Comparison of ENCODE assay signal across 24 mouse cellular contexts in the genomic region with DNA sequence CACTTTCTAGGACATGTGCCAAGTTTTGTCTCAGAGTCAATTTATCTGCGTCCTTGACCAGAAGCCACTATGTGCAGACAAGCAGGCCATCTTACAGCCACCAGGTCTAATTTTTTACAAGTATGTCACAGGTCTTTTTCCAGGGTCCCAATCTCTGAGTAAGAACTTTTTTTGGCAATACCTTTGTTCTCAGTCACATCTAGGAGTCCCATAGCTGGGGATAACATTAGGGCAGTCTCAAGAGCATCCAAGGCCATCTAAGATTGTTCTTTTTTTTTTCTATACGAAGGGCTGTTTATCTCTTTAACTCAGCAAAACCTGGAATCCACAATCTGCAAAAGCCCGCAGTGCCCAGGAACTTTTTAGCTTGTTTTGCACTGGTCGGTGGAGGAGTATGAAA. TPM values are rescaled to one million over a fixed set of nuclear protein-coding genes. Genes with fewer than 3 reads are reported as not detected.
DNase-seq lines count a peak whose midpoint lies in the region; ATAC-seq and TF ChIP-seq lines count a peak whose summit lies in the region.
"Not testable (repeated sequence)": the region's sequence is repeated elsewhere in the genome, so short reads cannot be mapped to it uniquely, and the experiment has no call there.
"Had no signal": no experiment of that assay in that cellular context is flagged by ENCODE, and none has a peak within 500 bp of the region (broad histone marks: within the 10 kb centered on the region; RNA-seq: fewer than 3 reads in every experiment).

No protein-coding gene starts in this region.

- H3K4me1 ChIP-seq in brown adipose tissue, adult 24 weeks (ENCODE audit: control insufficient read depth, insufficient read depth, insufficient read length, low read length) = peaks cover 11% of the 10 kb centered on the region
- H3K4me1 ChIP-seq in heart, embryonic 13.5 days; heart, postnatal 0 days (ENCODE audit: control insufficient read depth, insufficient read depth): not testable (repeated sequence)
- H3K4me1 ChIP-seq in liver, embryonic 13.5 days (replicated peaks) = peaks cover 49% of the 10 kb centered on the region
- peaks cover 15% of the 10 kb centered on the region for H3K4me1 ChIP-seq in liver, postnatal 0 days (ENCODE audit: insufficient read depth)
- peaks cover 16% of the 10 kb centered on the region for H3K4me1 ChIP-seq in small intestine, adult 2 months (ENCODE audit: control insufficient read depth, insufficient read depth, insufficient read length, low read length)

- not testable (repeated sequence) for H3K4me3 ChIP-seq in brown adipose tissue, adult 24 weeks (ENCODE audit: insufficient read depth, low read depth, low read length); heart, embryonic 13.5 days; heart, postnatal 0 days (ENCODE audit: low read depth, low read length); liver, embryonic 13.5 days (replicated peaks); liver, postnatal 0 days (ENCODE audit: low read depth, low read length); small intestine, adult 2 months (ENCODE audit: low read depth, low read length)

- WGBS in heart, embryonic 13.5 days = 30% methylated on average over 4 of the region's 4 CpGs
- WGBS in heart, postnatal 0 days = 48% methylated on average over 2 of the region's 4 CpGs
- WGBS in liver, embryonic 13.5 days (ENCODE audit: insufficient replicate concordance) = 30% methylated on average over 4 of the region's 4 CpGs
- WGBS in liver, postnatal 0 days (ENCODE audit: insufficient replicate concordance) = 36% methylated on average over 2 of the region's 4 CpGs
- WGBS in small intestine, adult 2 months = 17% methylated on average over 4 of the region's 4 CpGs

- peak overlapping the region; percentile 24; the same call in 1 of the 2 replicates for H3K27ac ChIP-seq in brown adipose tissue, adult 24 weeks (replicated peaks; ENCODE audit: low read depth, low read length)
- H3K27ac ChIP-seq in heart, embryonic 13.5 days (replicated peaks) = peak overlapping the region; percentile 54; the same call in 1 of the 2 replicates
- peak overlapping the region; percentile 55; the same call in 1 of the 2 replicates for H3K27ac ChIP-seq in heart, postnatal 0 days (ENCODE audit: low read depth)
- peak overlapping the region; percentile 63 for H3K27ac ChIP-seq in liver, embryonic 13.5 days
- peak overlapping the region; percentile 80 for H3K27ac ChIP-seq in liver, postnatal 0 days (ENCODE audit: low read depth)
- H3K27ac ChIP-seq in small intestine, adult 2 months (ENCODE audit: insufficient read depth, low read depth, low read length) = peak overlapping the region; percentile 46; the same call in 1 of the 2 replicates

- not testable (repeated sequence) for TF ChIP-seq CTCF in heart, postnatal 0 days (IDR thresholded peaks at IDR 0.05; ENCODE audit: low read depth); liver, postnatal 0 days (IDR thresholded peaks at IDR 0.05; ENCODE audit: low read depth); small intestine, adult 2 months (IDR thresholded peaks at IDR 0.05; ENCODE audit: extremely low read depth, insufficient read length, insufficient replicate concordance, low read depth, low read length)

- not testable (repeated sequence) for H3K9ac ChIP-seq in heart, embryonic 13.5 days; heart, postnatal 0 days (replicated peaks; ENCODE audit: low read depth, low read length); liver, embryonic 13.5 days; liver, postnatal 0 days (replicated peaks)

- not testable (repeated sequence) for H3K4me2 ChIP-seq in heart, embryonic 13.5 days; heart, postnatal 0 days (ENCODE audit: low read depth, low read length); liver, embryonic 13.5 days; liver, postnatal 0 days (ENCODE audit: low read depth, low read length)

- DNase-seq in 416B (ENCODE audit: low read depth) = peak; percentile 60
- DNase-seq in heart, postnatal 0 days (ENCODE audit: low spot score); liver, embryonic 13.5 days; liver, postnatal 0 days: not testable (repeated sequence)

- H3K9me3 ChIP-seq in heart, embryonic 13.5 days; heart, postnatal 0 days (replicated peaks; ENCODE audit: control insufficient read depth, low read length); liver, embryonic 13.5 days (replicated peaks); liver, postnatal 0 days (ENCODE audit: low read length): not testable (repeated sequence)

- not testable (repeated sequence) for H3K36me3 ChIP-seq in heart, embryonic 13.5 days; heart, postnatal 0 days (replicated peaks; ENCODE audit: control insufficient read depth, insufficient read depth, low read length); liver, embryonic 13.5 days; liver, postnatal 0 days (replicated peaks; ENCODE audit: insufficient read depth, low read length); small intestine, adult 2 months (ENCODE audit: control insufficient read depth, insufficient read depth, low read length)

- not testable (repeated sequence) for TF ChIP-seq EP300 in heart, postnatal 0 days (IDR thresholded peaks at IDR 0.05; ENCODE audit: low read depth); liver, postnatal 0 days (IDR thresholded peaks at IDR 0.05; ENCODE audit: low read depth)

- not testable (repeated sequence) for ATAC-seq in heart, embryonic 13.5 days (ENCODE audit: extremely low read depth, insufficient number of reproducible peaks, low FRiP score, low TSS enrichment); heart, postnatal 0 days (ENCODE audit: insufficient read depth, low read depth); liver, embryonic 13.5 days (ENCODE audit: low read depth); liver, postnatal 0 days

- not testable (repeated sequence) for TF ChIP-seq POLR2A in small intestine, adult 2 months (IDR thresholded peaks at IDR 0.05; ENCODE audit: low read depth, low read length)

- not testable (repeated sequence) for H3K27me3 ChIP-seq in heart, embryonic 13.5 days (replicated peaks); heart, postnatal 0 days (ENCODE audit: control insufficient read depth, insufficient read depth, low read length); liver, embryonic 13.5 days; liver, postnatal 0 days (ENCODE audit: insufficient read depth, low read length); small intestine, adult 2 months (ENCODE audit: control insufficient read depth, insufficient read depth, low read length)

RNA-seq across cellular contexts. Expression of gene Gstp3, which starts 4.0 kb away (rescaled TPM):
- polyA plus RNA-seq in brown adipose tissue, adult 24 weeks (2012; ENCODE audit: insufficient read depth, insufficient read length, missing spikeins) = 2.3 and 4.2 TPM in 2 replicates
- 0.29 and 0.61 TPM in 2 replicates for polyA plus RNA-seq in heart, embryonic 13.5 days (2015; fragmentation: Nextera tagmentation; extraction: Ambion mirVana)
- total RNA-seq in heart, postnatal 0 days (2014; rRNA removed; ENCODE audit: low replicate concordance) = not detected in 2 replicates
- polyA plus RNA-seq in heart, postnatal 0 days (2015; fragmentation: Nextera tagmentation; extraction: Ambion mirVana) = not detected in 2 replicates
- polyA plus RNA-seq in liver, embryonic 13.5 days (2015; fragmentation: Nextera tagmentation; extraction: Ambion mirVana) = 28.0 and 28.3 TPM in 2 replicates
- 64.5 and 67.3 TPM in 2 replicates for polyA plus RNA-seq in liver, postnatal 0 days (2015; fragmentation: Nextera tagmentation; extraction: Ambion mirVana)
- 11.8 and 15.0 TPM in 2 replicates for polyA plus RNA-seq in small intestine, adult 2 months (2012; rRNA removed)
- polyA plus RNA-seq: embryonic facial prominence, embryonic 11.5 days; forebrain, embryonic 10.5 days; forebrain, embryonic 12.5 days; forebrain, embryonic 14.5 days; forebrain, embryonic 16.5 days; Patski had no signal

RNA-seq across cellular contexts. Expression of gene Gstp2, which starts 17.5 kb away (rescaled TPM):
- polyA plus RNA-seq in brown adipose tissue, adult 24 weeks (2012; ENCODE audit: insufficient read depth, insufficient read length, missing spikeins) = 14.8 and 26.0 TPM in 2 replicates
- 5.1 and 5.9 TPM in 2 replicates for polyA plus RNA-seq in heart, embryonic 13.5 days (2015; fragmentation: Nextera tagmentation; extraction: Ambion mirVana)
- 4.5 and 9.7 TPM in 2 replicates for total RNA-seq in heart, postnatal 0 days (2014; rRNA removed; ENCODE audit: low replicate concordance)
- 17.0 and 22.7 TPM in 2 replicates for polyA plus RNA-seq in heart, postnatal 0 days (2015; fragmentation: Nextera tagmentation; extraction: Ambion mirVana)
- polyA plus RNA-seq in liver, embryonic 13.5 days (2015; fragmentation: Nextera tagmentation; extraction: Ambion mirVana) = 7.7 and 11.2 TPM in 2 replicates
- 5.8 and 6.4 TPM in 2 replicates for polyA plus RNA-seq in liver, postnatal 0 days (2015; fragmentation: Nextera tagmentation; extraction: Ambion mirVana)
- polyA plus RNA-seq in small intestine, adult 2 months (2012; rRNA removed) = 231 and 289 TPM in 2 replicates
- polyA plus RNA-seq: erythroblast, embryonic 14.5 days had no signal

RNA-seq across cellular contexts. Expression of gene Cabp2, which starts 18.0 kb away (rescaled TPM):
- polyA plus RNA-seq in brown adipose tissue, adult 24 weeks (2012; ENCODE audit: insufficient read depth, insufficient read length, missing spikeins) = not detected in 2 replicates
- not detected in 2 replicates for polyA plus RNA-seq in heart, embryonic 13.5 days (2015; fragmentation: Nextera tagmentation; extraction: Ambion mirVana)
- not detected in 2 replicates for total RNA-seq in heart, postnatal 0 days (2014; rRNA removed; ENCODE audit: low replicate concordance)
- not detected in 2 replicates for polyA plus RNA-seq in heart, postnatal 0 days (2015; fragmentation: Nextera tagmentation; extraction: Ambion mirVana)
- polyA plus RNA-seq in liver, embryonic 13.5 days (2015; fragmentation: Nextera tagmentation; extraction: Ambion mirVana) = 0.43 and 0.67 TPM in 2 replicates
- polyA plus RNA-seq in liver, postnatal 0 days (2015; fragmentation: Nextera tagmentation; extraction: Ambion mirVana) = 0.38 and 0.43 TPM in 2 replicates
- polyA plus RNA-seq in small intestine, adult 2 months (2012; rRNA removed) = 24.8 TPM in 1 of 2 replicates, not detected in the other
- total RNA-seq: adrenal gland, adult 18-20 months; adrenal gland, adult 8-10 months; adrenal gland, postnatal 14 days; adrenal gland, postnatal 36 days; common myeloid progenitor, adult 5-6 weeks; ES-E14 had no signal
- polyA plus RNA-seq: activated CD4-positive, CD25-positive, alpha-beta regulatory T cell, adult 4 months; C2C12; embryonic facial prominence, embryonic 11.5 days; embryonic facial prominence, embryonic 13.5 days; embryonic facial prominence, embryonic 15.5 days; erythroblast, embryonic 14.5 days; forebrain, embryonic 10.5 days; forebrain, embryonic 12.5 days; forebrain, embryonic 14.5 days; forebrain, embryonic 16.5 days; Patski had no signal

RNA-seq across cellular contexts. Expression of gene Gstp1, which starts 25.6 kb away (rescaled TPM):
- 362 and 451 TPM in 2 replicates for polyA plus RNA-seq in brown adipose tissue, adult 24 weeks (2012; ENCODE audit: insufficient read depth, insufficient read length, missing spikeins)
- 380 and 421 TPM in 2 replicates for polyA plus RNA-seq in heart, embryonic 13.5 days (2015; fragmentation: Nextera tagmentation; extraction: Ambion mirVana)
- total RNA-seq in heart, postnatal 0 days (2014; rRNA removed; ENCODE audit: low replicate concordance) = 266 and 311 TPM in 2 replicates
- 440 and 449 TPM in 2 replicates for polyA plus RNA-seq in heart, postnatal 0 days (2015; fragmentation: Nextera tagmentation; extraction: Ambion mirVana)
- polyA plus RNA-seq in liver, embryonic 13.5 days (2015; fragmentation: Nextera tagmentation; extraction: Ambion mirVana) = 629 and 652 TPM in 2 replicates
- polyA plus RNA-seq in liver, postnatal 0 days (2015; fragmentation: Nextera tagmentation; extraction: Ambion mirVana) = 428 and 442 TPM in 2 replicates
- 798 and 1,214 TPM in 2 replicates for polyA plus RNA-seq in small intestine, adult 2 months (2012; rRNA removed)

RNA-seq across cellular contexts. Expression of gene Cdk2ap2, which starts 33.6 kb away (rescaled TPM):
- 78.5 and 101 TPM in 2 replicates for polyA plus RNA-seq in brown adipose tissue, adult 24 weeks (2012; ENCODE audit: insufficient read depth, insufficient read length, missing spikeins)
- polyA plus RNA-seq in heart, embryonic 13.5 days (2015; fragmentation: Nextera tagmentation; extraction: Ambion mirVana) = 64.5 and 64.9 TPM in 2 replicates
- total RNA-seq in heart, postnatal 0 days (2014; rRNA removed; ENCODE audit: low replicate concordance) = 63.2 and 67.3 TPM in 2 replicates
- polyA plus RNA-seq in heart, postnatal 0 days (2015; fragmentation: Nextera tagmentation; extraction: Ambion mirVana) = 46.8 and 59.6 TPM in 2 replicates
- polyA plus RNA-seq in liver, embryonic 13.5 days (2015; fragmentation: Nextera tagmentation; extraction: Ambion mirVana) = 94.3 and 94.7 TPM in 2 replicates
- 91.2 and 91.9 TPM in 2 replicates for polyA plus RNA-seq in liver, postnatal 0 days (2015; fragmentation: Nextera tagmentation; extraction: Ambion mirVana)
- polyA plus RNA-seq in small intestine, adult 2 months (2012; rRNA removed) = 186 and 366 TPM in 2 replicates

Comparison
In these comparisons a context has a peak if more than half of its experiments do, and no peak if none do; other contexts are left out.
1. H3K27ac ChIP-seq: peak in every context shown above with its lines; median percentile 80 in liver, postnatal 0 days; 63 in liver, embryonic 13.5 days; 55 in heart, postnatal 0 days; 54 in heart, embryonic 13.5 days; 46 in small intestine, adult 2 months; 24 in brown adipose tissue, adult 24 weeks.